Mouse (Mus musculus): ENCODE data around the gene Rbms3. TPM values are rescaled to one million over a fixed set of nuclear protein-coding genes. Genes with fewer than 3 reads are reported as not detected.

Rbms3 gene
- polyA plus RNA-seq, 1 experiment from 2014 or later: 75.1 TPM

DNA sequence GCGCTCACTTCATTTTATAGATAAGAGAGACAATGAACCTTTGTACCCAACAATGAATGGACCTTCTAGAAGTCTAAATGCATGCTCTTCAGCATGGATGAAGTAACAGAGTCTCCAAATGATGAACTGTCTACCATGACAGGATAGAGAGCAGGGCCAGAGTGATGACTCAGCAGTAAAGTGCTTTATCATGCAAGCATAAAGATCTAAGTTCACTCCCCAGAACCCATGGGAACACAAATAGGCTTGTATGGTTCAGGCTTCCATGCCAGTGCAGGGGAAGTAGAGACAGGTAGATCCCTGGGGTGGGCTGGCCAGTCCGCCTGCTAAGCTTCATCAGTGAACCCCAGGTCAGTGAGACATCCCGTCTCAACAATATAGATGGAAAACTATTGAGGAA is 489.7 kb downstream of the Rbms3 start:
- no peaks in the 10 kb centered on the region for H3K9me3 ChIP-seq (ENCODE audit: control insufficient read depth, low read length)
- H3K9ac ChIP-seq (ENCODE audit: low read depth, low read length): no peak overlapping the region
- WGBS: 94% methylated on average over 3 of the region's 3 CpGs
- no peak overlapping the region for H3K4me3 ChIP-seq (ENCODE audit: low read length)
- H3K27ac ChIP-seq (ENCODE audit: low read depth, low read length): no peak overlapping the region
- ATAC-seq: no peak
- H3K4me1 ChIP-seq (ENCODE audit: control insufficient read depth, insufficient read depth, low read depth, low read length): no peaks in the 10 kb centered on the region
- H3K27me3 ChIP-seq (replicated peaks; ENCODE audit: control insufficient read depth, insufficient read depth, low read length): no peaks in the 10 kb centered on the region
- no peaks in the 10 kb centered on the region for H3K36me3 ChIP-seq (ENCODE audit: control insufficient read depth, insufficient read depth, low read length)
- no peak overlapping the region for H3K4me2 ChIP-seq (ENCODE audit: low read length)

DNA sequence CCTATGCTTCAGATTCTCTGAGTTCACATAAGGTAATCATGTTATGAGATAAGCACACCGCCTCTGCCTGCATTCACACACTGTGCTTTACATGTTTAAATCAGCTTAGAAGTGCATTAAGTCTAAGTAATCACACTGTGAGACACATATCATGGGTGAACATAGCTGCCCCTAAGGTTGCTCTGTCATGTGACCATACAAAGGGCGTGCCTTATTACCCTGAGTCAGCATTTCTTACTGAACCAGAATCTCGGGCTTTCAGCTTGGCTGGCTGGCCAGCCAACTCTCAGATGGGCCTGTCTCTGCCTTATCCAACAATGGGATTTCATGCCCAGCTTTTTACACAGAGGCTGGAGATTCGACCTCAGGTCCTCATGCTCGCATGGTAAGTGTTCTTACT is 493.3 kb downstream of the Rbms3 start:
- H3K4me3 ChIP-seq (ENCODE audit: low read length): no peak overlapping the region
- no peaks in the 10 kb centered on the region for H3K9me3 ChIP-seq (ENCODE audit: control insufficient read depth, low read length)
- H3K27ac ChIP-seq (ENCODE audit: low read depth, low read length): no peak overlapping the region
- no peaks in the 10 kb centered on the region for H3K27me3 ChIP-seq (replicated peaks; ENCODE audit: control insufficient read depth, insufficient read depth, low read length)
- H3K4me1 ChIP-seq (ENCODE audit: control insufficient read depth, insufficient read depth, low read depth, low read length): no peaks in the 10 kb centered on the region; the same call in 1 of the 2 replicates
- WGBS: 57% methylated on average over 5 of the region's 5 CpGs
- no peak for ATAC-seq
- H3K4me2 ChIP-seq (ENCODE audit: low read length): no peak overlapping the region
- no peak overlapping the region for H3K9ac ChIP-seq (ENCODE audit: low read depth, low read length)
- no peaks in the 10 kb centered on the region for H3K36me3 ChIP-seq (ENCODE audit: control insufficient read depth, insufficient read depth, low read length)

DNA sequence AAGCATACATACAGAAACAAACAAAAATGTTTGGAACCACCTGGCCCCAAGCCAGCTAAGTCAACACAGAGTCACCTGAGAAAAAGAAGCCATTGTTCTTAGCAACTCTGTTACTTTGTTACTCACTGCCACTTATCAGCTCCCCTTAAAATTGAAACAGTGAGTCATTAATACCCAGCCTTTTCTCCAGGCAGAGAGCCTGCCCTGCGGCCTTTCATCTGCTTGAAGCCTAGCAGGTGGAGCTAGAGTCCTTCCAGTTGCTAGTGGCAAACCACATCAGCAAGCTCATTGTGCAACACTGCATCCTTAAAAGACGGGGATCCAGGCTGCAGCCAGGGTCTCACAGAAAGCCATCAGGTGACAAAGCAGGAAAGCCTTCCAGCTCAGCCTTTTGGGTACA is 495.7 kb downstream of the Rbms3 start:
- no peak overlapping the region for H3K4me3 ChIP-seq (ENCODE audit: low read length)
- 63% methylated on average over 2 of the region's 2 CpGs for WGBS
- no peak overlapping the region for H3K4me2 ChIP-seq (ENCODE audit: low read length)
- H3K36me3 ChIP-seq (ENCODE audit: control insufficient read depth, insufficient read depth, low read length): no peaks in the 10 kb centered on the region
- H3K9ac ChIP-seq (ENCODE audit: low read depth, low read length): no peak overlapping the region
- H3K4me1 ChIP-seq (ENCODE audit: control insufficient read depth, insufficient read depth, low read depth, low read length): no peaks in the 10 kb centered on the region; the same call in 1 of the 2 replicates
- ATAC-seq: no peak
- H3K27ac ChIP-seq (ENCODE audit: low read depth, low read length): no peak overlapping the region
- H3K27me3 ChIP-seq (replicated peaks; ENCODE audit: control insufficient read depth, insufficient read depth, low read length): no peaks in the 10 kb centered on the region
- H3K9me3 ChIP-seq (ENCODE audit: control insufficient read depth, low read length): no peaks in the 10 kb centered on the region

DNA sequence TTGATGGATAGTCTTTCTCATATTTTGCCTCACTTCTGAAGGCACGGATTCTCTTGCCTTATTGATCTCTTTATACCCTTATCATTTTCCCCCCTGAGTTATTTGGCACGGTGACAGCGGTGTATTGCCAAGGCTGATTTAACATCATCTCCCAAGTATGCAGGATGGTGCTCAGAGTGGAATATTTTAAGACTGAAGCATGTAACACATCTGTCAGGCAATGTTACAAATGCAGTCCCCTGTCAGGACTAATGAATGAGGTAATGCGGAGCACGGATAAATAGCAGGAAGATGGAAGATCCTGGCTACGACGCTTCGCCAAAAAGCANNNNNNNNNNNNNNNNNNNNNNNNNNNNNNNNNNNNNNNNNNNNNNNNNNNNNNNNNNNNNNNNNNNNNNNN is 502.9 kb downstream of the Rbms3 start:
- no peak overlapping the region for H3K4me2 ChIP-seq (ENCODE audit: low read length)
- 26% methylated on average over 8 of the region's 8 CpGs for WGBS
- no peaks in the 10 kb centered on the region for H3K27me3 ChIP-seq (replicated peaks; ENCODE audit: control insufficient read depth, insufficient read depth, low read length)
- H3K4me3 ChIP-seq (ENCODE audit: low read length): no peak overlapping the region
- H3K36me3 ChIP-seq (ENCODE audit: control insufficient read depth, insufficient read depth, low read length): no peaks in the 10 kb centered on the region
- no peak overlapping the region for H3K9ac ChIP-seq (ENCODE audit: low read depth, low read length)
- no peak overlapping the region for H3K27ac ChIP-seq (ENCODE audit: low read depth, low read length)
- no peak for ATAC-seq
- no peaks in the 10 kb centered on the region for H3K9me3 ChIP-seq (ENCODE audit: control insufficient read depth, low read length)
- H3K4me1 ChIP-seq (ENCODE audit: control insufficient read depth, insufficient read depth, low read depth, low read length): no peaks in the 10 kb centered on the region; the same call in none of the 2 replicates

DNA sequence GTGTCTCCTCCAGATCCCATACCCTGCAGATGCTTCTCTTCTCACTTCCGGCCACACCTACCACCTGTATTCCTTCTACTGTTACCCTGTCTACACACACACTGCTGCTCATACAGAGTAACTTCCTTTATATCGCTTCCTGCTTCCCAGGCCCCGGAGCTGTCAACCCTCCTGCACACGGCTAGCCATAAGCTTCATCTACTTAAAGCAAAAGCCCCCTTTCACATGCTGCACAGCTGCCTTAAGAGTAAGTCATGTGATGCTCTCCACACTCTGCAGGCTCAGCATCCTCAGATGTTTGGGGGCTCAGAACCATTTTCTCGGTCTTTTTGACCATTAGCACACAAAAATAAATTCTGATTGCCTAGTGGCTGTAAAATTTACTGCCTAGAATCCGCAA is 503.9 kb downstream of the Rbms3 start:
- Histone ChIP-seq H3K27ac (ENCODE audit: low read depth, low read length) (no peak overlapping the region), H3K4me2 (ENCODE audit: low read length) (no peak overlapping the region), H3K9ac (ENCODE audit: low read depth, low read length) (no peak overlapping the region), H3K4me1 (ENCODE audit: control insufficient read depth, insufficient read depth, low read depth, low read length) (no peaks in the 10 kb centered on the region; the same call in none of the 2 replicates), H3K36me3 (ENCODE audit: control insufficient read depth, insufficient read depth, low read length) (no peaks in the 10 kb centered on the region), H3K27me3 (replicated peaks; ENCODE audit: control insufficient read depth, insufficient read depth, low read length) (no peaks in the 10 kb centered on the region), H3K9me3 (ENCODE audit: control insufficient read depth, low read length) (no peaks in the 10 kb centered on the region), H3K4me3 (ENCODE audit: low read length) (no peak overlapping the region)
- WGBS: 76% methylated on average over 6 of the region's 6 CpGs
- no peak for ATAC-seq

DNA sequence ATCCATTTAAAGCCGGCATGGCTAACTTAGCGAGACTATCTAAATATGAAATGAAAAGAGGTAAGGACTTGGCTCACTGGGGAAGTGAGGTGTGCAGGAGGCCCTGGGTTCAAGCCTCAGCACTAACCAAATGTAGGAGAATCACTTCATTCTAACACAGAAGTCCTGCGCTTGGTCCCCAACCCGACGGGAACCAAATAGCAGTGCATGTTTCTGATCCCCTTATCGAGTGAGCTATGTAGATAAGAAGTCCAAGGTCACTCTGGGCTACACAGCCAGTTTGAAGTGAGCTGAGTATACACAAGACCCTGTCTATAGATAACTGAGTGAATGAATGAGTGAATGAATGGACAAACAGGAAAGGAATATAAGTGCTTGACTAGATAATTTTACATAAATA is 508.1 kb downstream of the Rbms3 start:
- H3K36me3 ChIP-seq (ENCODE audit: control insufficient read depth, insufficient read depth, low read length): no peaks in the 10 kb centered on the region
- no peak overlapping the region for H3K27ac ChIP-seq (ENCODE audit: low read depth, low read length)
- H3K4me1 ChIP-seq (ENCODE audit: control insufficient read depth, insufficient read depth, low read depth, low read length): no peaks in the 10 kb centered on the region

DNA sequence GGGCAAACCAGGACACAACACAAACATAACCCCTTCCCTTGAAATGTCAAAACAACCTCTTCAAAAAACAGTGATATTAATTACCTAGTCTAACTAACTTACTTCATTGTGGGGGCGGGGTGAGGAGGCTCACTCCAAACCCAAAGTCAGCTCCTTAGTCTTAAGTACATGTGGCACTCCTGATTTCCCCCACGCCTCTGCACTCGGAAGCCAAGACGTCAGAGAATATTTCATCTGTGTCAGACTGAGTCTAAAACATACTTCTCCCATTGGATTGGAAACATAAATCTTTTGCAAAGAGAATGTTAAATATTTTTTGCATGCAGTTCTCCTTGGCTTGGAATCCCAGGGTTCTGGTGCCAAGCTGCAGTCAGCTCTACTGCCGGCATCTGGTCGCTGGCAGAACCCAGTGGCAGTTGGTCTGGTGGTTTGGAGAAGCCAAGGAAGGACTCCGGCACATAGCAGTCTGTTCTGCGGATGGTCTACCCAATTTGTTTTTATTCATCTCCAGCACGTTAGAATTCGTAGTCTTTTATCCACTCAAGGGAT is 512.5 kb downstream of the Rbms3 start:
- ATAC-seq: no peak
- Histone ChIP-seq H3K4me1 (ENCODE audit: control insufficient read depth, insufficient read depth, low read depth, low read length) (no peaks in the 10 kb centered on the region), H3K36me3 (ENCODE audit: control insufficient read depth, insufficient read depth, low read length) (no peaks in the 10 kb centered on the region), H3K9ac (ENCODE audit: low read depth, low read length) (no peak overlapping the region), H3K27ac (ENCODE audit: low read depth, low read length) (no peak overlapping the region), H3K9me3 (ENCODE audit: control insufficient read depth, low read length) (no peaks in the 10 kb centered on the region), H3K4me2 (ENCODE audit: low read length) (no peak overlapping the region), H3K4me3 (ENCODE audit: low read length) (no peak overlapping the region), H3K27me3 (replicated peaks; ENCODE audit: control insufficient read depth, insufficient read depth, low read length) (no peaks in the 10 kb centered on the region)
- 83% methylated on average over 10 of the region's 10 CpGs for WGBS

More for the DNA sequence above, 508.1 kb downstream of the Rbms3 start:
- no peak overlapping the region for H3K4me2 ChIP-seq (ENCODE audit: low read length)
- 96% methylated on average over 6 of the region's 6 CpGs for WGBS
- H3K4me3 ChIP-seq (ENCODE audit: low read length): no peak overlapping the region
- H3K9ac ChIP-seq (ENCODE audit: low read depth, low read length): no peak overlapping the region
- ATAC-seq: no peak
- no peaks in the 10 kb centered on the region for H3K27me3 ChIP-seq (replicated peaks; ENCODE audit: control insufficient read depth, insufficient read depth, low read length)
- H3K9me3 ChIP-seq (ENCODE audit: control insufficient read depth, low read length): no peaks in the 10 kb centered on the region

DNA sequence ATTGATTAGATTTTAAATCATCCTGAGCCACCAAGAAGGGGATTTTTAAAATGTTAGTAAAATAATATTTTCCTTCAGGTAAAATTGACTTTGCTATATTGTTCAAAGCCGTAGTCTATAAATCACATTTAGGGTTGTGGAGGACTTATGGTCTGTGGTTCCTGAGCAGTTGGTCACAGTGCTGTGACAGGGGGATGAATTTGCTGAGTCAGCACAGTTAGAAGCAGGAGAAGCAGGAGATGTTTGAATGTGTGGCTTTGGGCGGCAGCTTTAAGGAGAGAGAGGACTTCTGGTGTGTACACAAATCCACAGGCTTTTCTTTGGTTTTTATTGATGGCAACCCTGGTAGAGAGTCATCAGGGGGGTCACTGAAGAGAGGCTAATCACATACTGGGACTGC is 514.1 kb downstream of the Rbms3 start:
- Histone ChIP-seq H3K9ac (ENCODE audit: low read depth, low read length) (no peak overlapping the region), H3K27me3 (replicated peaks; ENCODE audit: control insufficient read depth, insufficient read depth, low read length) (no peaks in the 10 kb centered on the region), H3K36me3 (ENCODE audit: control insufficient read depth, insufficient read depth, low read length) (no peaks in the 10 kb centered on the region), H3K4me2 (ENCODE audit: low read length) (no peak overlapping the region), H3K4me3 (ENCODE audit: low read length) (no peak overlapping the region), H3K9me3 (ENCODE audit: control insufficient read depth, low read length) (no peaks in the 10 kb centered on the region), H3K4me1 (ENCODE audit: control insufficient read depth, insufficient read depth, low read depth, low read length) (no peaks in the 10 kb centered on the region), H3K27ac (ENCODE audit: low read depth, low read length) (no peak overlapping the region)
- WGBS: 86% methylated on average over 2 of the region's 2 CpGs
- ATAC-seq: no peak

DNA sequence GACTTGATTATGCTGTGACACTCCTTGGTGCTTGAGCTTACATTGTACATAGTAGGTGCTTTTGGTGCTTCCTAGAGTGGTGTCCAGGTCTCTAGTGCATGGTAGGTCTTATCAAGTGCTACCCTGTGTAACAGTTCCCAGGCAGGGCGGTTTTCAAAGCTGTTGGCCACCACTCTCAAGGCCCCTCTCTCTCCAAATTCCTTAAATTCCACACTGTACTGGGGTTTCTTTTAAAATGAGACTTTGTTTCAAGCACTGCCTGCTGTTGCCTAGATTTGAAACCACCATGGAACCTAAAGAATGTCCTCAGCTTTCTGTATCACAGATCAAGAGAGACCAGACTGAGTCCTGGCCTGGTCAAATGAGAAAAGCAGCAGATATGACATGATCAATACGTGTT is 516.1 kb downstream of the Rbms3 start:
- no peaks in the 10 kb centered on the region for H3K27me3 ChIP-seq (replicated peaks; ENCODE audit: control insufficient read depth, insufficient read depth, low read length)
- H3K36me3 ChIP-seq (ENCODE audit: control insufficient read depth, insufficient read depth, low read length): no peaks in the 10 kb centered on the region
- no peaks in the 10 kb centered on the region for H3K9me3 ChIP-seq (ENCODE audit: control insufficient read depth, low read length)
- WGBS: 75% methylated on average over 2 of the region's 2 CpGs
- no peak for ATAC-seq
- H3K27ac ChIP-seq (ENCODE audit: low read depth, low read length): no peak overlapping the region
- no peak overlapping the region for H3K4me3 ChIP-seq (ENCODE audit: low read length)
- H3K4me1 ChIP-seq (ENCODE audit: control insufficient read depth, insufficient read depth, low read depth, low read length): no peaks in the 10 kb centered on the region
- no peak overlapping the region for H3K4me2 ChIP-seq (ENCODE audit: low read length)
- no peak overlapping the region for H3K9ac ChIP-seq (ENCODE audit: low read depth, low read length)

DNA sequence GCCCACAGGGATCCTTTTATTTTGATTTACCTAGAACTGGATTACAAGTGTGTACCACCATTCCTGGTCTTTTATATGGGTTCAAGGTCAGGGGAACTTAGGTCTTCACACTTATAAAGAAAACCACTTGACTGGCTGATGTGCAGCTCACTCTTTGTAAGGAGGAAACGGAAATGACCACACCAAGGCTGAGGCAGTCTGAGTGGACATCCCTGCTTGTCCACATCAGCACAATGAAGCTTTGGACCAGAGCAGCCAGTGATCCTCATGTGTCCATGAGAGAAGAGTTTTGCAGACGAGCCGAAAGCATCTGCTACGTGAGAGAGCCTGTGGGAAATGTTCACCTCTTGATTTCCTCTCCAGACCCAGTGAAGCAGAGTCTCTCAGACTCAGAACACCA is 521.8 kb downstream of the Rbms3 start:
- H3K9ac ChIP-seq (ENCODE audit: low read depth, low read length): no peak overlapping the region
- ATAC-seq: no peak
- no peak overlapping the region for H3K4me2 ChIP-seq (ENCODE audit: low read length)
- no peaks in the 10 kb centered on the region for H3K9me3 ChIP-seq (ENCODE audit: control insufficient read depth, low read length)
- WGBS: 92% methylated on average over 4 of the region's 4 CpGs
- no peaks in the 10 kb centered on the region for H3K36me3 ChIP-seq (ENCODE audit: control insufficient read depth, insufficient read depth, low read length)
- H3K4me1 ChIP-seq (ENCODE audit: control insufficient read depth, insufficient read depth, low read depth, low read length): no peaks in the 10 kb centered on the region
- no peak overlapping the region for H3K27ac ChIP-seq (ENCODE audit: low read depth, low read length)
- H3K27me3 ChIP-seq (replicated peaks; ENCODE audit: control insufficient read depth, insufficient read depth, low read length): no peaks in the 10 kb centered on the region
- H3K4me3 ChIP-seq (ENCODE audit: low read length): no peak overlapping the region
